Mouse (Mus musculus) small intestine, adult 2 months (tissue): ENCODE results near the gene Fbxo22.

Source experiments
- CTCF ChIP-seq: fragments of 200-500 bp; IDR thresholded peaks from 2 replicates; pipeline ENCODE4 v1.5.1; 2012; ENCODE audit warnings: low read depth, mild to moderate bottlenecking, control low read depth, inconsistent platforms, low read length, moderate library complexity, mixed read lengths; ENCODE audit not compliant: insufficient replicate concordance, insufficient read length; ENCODE audit errors: extremely low read depth
- POLR2A ChIP-seq: fragments of 200-500 bp; IDR thresholded peaks from 2 replicates; pipeline ENCODE4 v1.6.1; 2012; ENCODE audit warnings: low read depth, mild to moderate bottlenecking, control low read depth, inconsistent platforms, low read length, moderate library complexity

GRCm38 (mm10) chr9:55195876-55196275, 12.8 kb upstream of the Fbxo22 start:
- no peak for TF ChIP-seq CTCF
- TF ChIP-seq POLR2A: no peak
